Mouse (Mus musculus) midbrain, embryonic 16.5 days (tissue): ENCODE results near the gene Cilp. TPM values are rescaled to one million over a fixed set of nuclear protein-coding genes. Genes with fewer than 3 reads are reported as not detected.

Experiments used
- ATAC-seq: fragments of 200-750 bp; cut with Nextera tagmentation; 2 replicates; pipeline ENCODE4 v1.8.0; 2017; ENCODE audit warnings: moderate TSS enrichment
- H3K27ac ChIP-seq: fragments of 300-500 bp; sonication (generic); 2 replicates; pipeline ENCODE4 v1.5.1; 2014; ENCODE audit warnings: mild to moderate bottlenecking, low read length, mixed read lengths
- H3K27me3 ChIP-seq: fragments of 300-500 bp; sonication (generic); 2 replicates; pipeline ENCODE4 v1.6.1; 2014; ENCODE audit warnings: low read depth, low read length, mixed read lengths; ENCODE audit not compliant: control insufficient read depth, insufficient read depth
- H3K36me3 ChIP-seq: fragments of 300-500 bp; sonication (generic); 2 replicates; pipeline ENCODE4 v1.6.1; 2014; ENCODE audit warnings: mild to moderate bottlenecking, low read length, moderate library complexity, mixed read lengths; ENCODE audit not compliant: control insufficient read depth, insufficient read depth
- H3K4me1 ChIP-seq: fragments of 300-500 bp; sonication (generic); 2 replicates; pipeline ENCODE4 v1.6.1; 2014; ENCODE audit warnings: mild to moderate bottlenecking, low read length, mixed read lengths; ENCODE audit not compliant: control insufficient read depth, insufficient read depth
- H3K4me2 ChIP-seq: fragments of 300-500 bp; sonication (generic); 2 replicates; pipeline ENCODE4 v1.6.1; 2014; ENCODE audit warnings: mild to moderate bottlenecking, low read length, mixed read lengths
- H3K4me3 ChIP-seq: fragments of 300-500 bp; sonication (generic); 2 replicates; pipeline ENCODE4 v1.5.1; 2014; ENCODE audit warnings: low read depth, mild to moderate bottlenecking, low read length, moderate library complexity, mixed read lengths
- H3K9ac ChIP-seq: fragments of 300-500 bp; sonication (generic); 2 replicates; pipeline ENCODE4 v1.6.1; 2014; ENCODE audit warnings: low read depth, low read length, mixed read lengths
- H3K9me3 ChIP-seq: fragments of 300-500 bp; sonication (generic); replicated peaks from 2 replicates; pipeline ENCODE4 v1.6.1; 2014; ENCODE audit warnings: mild to moderate bottlenecking, low read length, mixed read lengths; ENCODE audit not compliant: control insufficient read depth, poor library complexity, severe bottlenecking
- WGBS: fragments of 180-500 bp; shearing (Covaris S2); extraction: QIAGEN DNeasy Blood & Tissue Kit; methylation state at CpG from one replicate; pipeline ENCODE4 v1.1.7; 2014; 5-methylcytosine and 5-hydroxymethylcytosine counted together
- polyA plus RNA-seq: library from polyadenylated mRNA; unstranded; fragments of >200 nt; fragmentation: Nextera tagmentation; extraction: Ambion mirVana; gene quantifications from 2 replicates; pipeline ENCODE4 v1.2.1, GENCODE M21; 2015

Gene Cilp
- polyA plus RNA-seq, 1 experiment from 2014 or later, result 0.29 TPM

DNA sequence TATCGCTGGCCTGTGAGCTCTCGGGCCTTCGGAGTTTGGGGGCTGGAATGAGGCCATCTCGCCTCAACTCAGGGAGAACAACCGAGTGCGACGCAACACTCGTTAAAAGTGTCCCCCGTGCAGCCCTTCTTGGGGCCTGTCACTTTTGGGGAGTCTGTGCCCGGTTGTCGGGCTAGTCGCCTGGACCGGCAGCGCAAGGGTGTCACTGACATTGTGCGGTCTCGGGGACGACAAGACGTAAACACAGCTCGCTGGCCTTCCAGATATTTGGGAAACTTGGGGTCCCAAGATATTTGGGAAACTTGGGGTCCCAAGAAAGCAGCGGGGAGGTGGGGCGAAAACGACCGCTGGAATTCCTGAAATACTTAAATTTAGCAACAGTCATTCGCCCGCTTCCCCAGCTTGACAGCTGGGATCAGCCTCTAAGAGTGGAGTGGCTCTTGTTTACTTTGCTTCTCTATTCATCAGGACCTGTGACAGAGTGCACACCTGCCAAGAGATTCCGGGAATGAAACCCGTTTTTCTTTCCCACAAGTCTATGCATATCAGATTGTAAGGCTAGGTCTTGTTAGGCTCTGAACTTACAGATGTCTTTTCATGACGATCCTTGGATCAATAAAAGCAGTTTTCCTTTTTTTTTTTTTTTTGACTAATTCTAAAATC, 29.9 kb downstream of the Cilp start:
- no peaks in the 10 kb centered on the region for H3K27me3 ChIP-seq
- peak overlapping the region; percentile 88 for H3K27ac ChIP-seq
- H3K4me2 ChIP-seq, result peak overlapping the region; percentile 97
- ATAC-seq, result peak; percentile 34; the same call in 1 of the 2 replicates
- no peaks in the 10 kb centered on the region for H3K9me3 ChIP-seq
- H3K4me3 ChIP-seq, result peak overlapping the region; percentile 98
- 3% methylated on average over 28 of the region's 28 CpGs for WGBS
- peaks cover 20% of the 10 kb centered on the region for H3K4me1 ChIP-seq
- H3K36me3 ChIP-seq, result 0 out of 2 replicates have a peak, but pooled peaks cover 3% of the 10 kb centered on the region
- peak overlapping the region; percentile 97 for H3K9ac ChIP-seq

DNA sequence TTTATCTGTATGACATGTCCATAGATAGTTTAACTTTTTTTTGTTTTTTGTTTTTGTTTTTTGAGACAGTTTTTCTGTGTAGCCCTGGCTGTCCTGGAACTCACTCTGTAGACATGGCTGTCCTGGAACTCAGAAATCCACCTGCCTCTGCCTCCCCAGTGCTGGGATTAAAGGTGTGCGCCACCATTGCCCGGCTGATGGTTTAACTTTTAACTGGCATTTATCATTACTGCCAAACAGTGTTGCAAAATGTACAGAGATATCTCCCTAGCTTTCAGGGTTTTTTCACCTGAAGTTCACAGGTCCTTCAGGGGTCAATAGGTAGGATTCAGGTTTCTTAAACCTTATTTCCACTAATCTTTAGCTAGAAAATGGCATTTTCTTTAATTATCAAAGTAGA, 32.1 kb downstream of the Cilp start:
- H3K4me2 ChIP-seq, result no peak overlapping the region
- H3K36me3 ChIP-seq, result peaks cover 5% of the 10 kb centered on the region
- H3K27ac ChIP-seq, result no peak overlapping the region
- 99% methylated on average over 2 of the region's 2 CpGs for WGBS
- H3K4me3 ChIP-seq, result no peak overlapping the region
- peaks cover 20% of the 10 kb centered on the region for H3K4me1 ChIP-seq
- H3K27me3 ChIP-seq, result no peaks in the 10 kb centered on the region
- no peak for ATAC-seq
- H3K9me3 ChIP-seq, result no peaks in the 10 kb centered on the region
- no peak overlapping the region for H3K9ac ChIP-seq

DNA sequence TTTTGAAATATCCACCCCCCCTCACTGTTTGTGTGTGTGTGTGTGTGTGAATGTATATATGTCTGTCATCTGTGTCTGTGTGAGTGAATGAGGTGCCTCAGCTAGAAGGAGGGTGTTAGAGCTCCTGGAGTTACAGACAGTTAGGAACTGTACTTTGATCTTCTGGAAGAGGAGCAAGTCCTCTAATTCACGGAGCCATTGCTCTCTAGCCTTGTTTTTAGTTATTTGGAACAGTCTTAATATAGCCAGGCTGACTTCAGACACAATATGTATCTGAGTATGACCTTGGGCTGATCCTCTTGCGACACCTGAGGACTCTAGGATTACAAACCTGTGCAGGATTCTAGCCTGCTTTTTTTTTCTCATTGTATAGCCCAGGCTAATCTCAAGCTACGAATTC, 33.8 kb downstream of the Cilp start:
- WGBS, result 81% methylated on average over 3 of the region's 3 CpGs
- no peaks in the 10 kb centered on the region for H3K27me3 ChIP-seq
- no peaks in the 10 kb centered on the region for H3K9me3 ChIP-seq
- H3K36me3 ChIP-seq, result peaks cover 17% of the 10 kb centered on the region
- H3K27ac ChIP-seq, result no peak overlapping the region
- no peak overlapping the region for H3K4me2 ChIP-seq
- no peak overlapping the region for H3K4me3 ChIP-seq
- H3K9ac ChIP-seq, result no peak overlapping the region
- no peak for ATAC-seq
- peaks cover 14% of the 10 kb centered on the region for H3K4me1 ChIP-seq

DNA sequence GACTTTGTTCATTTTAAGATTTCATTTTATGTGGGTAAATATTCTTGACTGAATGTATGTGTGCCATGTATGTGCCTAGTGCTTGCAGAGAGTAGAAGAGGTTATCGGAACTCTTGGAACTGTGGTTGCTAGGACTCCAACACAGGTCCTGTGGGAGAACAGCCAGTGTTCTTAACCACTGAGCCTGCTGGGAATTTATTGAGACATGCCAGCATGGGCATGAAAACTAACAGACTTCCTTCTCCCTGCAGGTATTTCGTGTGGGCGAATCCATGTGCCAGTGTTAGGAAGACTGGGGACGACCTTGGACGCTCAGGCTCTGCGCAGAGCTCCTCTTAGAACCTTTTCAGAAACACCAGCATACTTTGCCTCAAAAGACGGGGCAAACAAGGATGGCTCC, 34.7 kb downstream of the Cilp start:
- no peak overlapping the region for H3K9ac ChIP-seq
- no peak for ATAC-seq
- H3K9me3 ChIP-seq, result no peaks in the 10 kb centered on the region
- no peak overlapping the region for H3K4me3 ChIP-seq
- no peak overlapping the region for H3K27ac ChIP-seq
- H3K36me3 ChIP-seq, result peaks cover 17% of the 10 kb centered on the region
- WGBS, result 97% methylated on average over 7 of the region's 7 CpGs
- H3K27me3 ChIP-seq, result no peaks in the 10 kb centered on the region
- peaks cover 14% of the 10 kb centered on the region for H3K4me1 ChIP-seq
- no peak overlapping the region for H3K4me2 ChIP-seq

DNA sequence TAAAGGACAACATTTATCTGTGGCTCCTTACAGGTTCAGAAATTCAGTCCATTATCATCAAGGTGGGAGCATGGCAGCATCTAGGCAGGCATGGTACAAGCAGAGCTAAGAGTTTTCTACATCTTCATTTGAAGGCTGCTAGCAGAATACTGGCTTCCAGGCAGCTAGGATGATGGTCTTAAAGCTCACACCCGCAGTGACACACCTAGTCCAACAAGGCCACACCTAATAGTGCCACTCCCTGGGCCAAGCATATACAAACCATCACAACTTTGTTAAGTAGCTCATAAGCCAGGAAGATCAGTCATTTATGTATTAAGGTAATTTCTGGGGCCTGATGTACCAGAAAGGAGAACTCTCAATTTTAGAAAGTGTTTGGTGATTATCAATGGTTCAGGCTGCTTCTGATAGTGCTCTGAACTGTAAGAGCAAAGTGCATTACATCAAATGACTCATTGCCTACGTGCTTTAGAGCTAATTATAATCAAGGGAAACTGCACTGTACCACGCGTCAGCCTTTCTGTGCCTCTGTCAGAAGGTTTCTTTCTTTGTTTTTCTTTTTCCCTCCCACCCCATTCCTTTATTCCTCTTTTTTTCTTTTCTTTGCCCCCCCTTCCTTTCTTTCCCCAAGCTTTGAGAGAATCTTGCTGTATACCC, 37.5 kb downstream of the Cilp start:
- Histone ChIP-seq H3K27me3 (no peaks in the 10 kb centered on the region), H3K4me3 (no peak overlapping the region), H3K9me3 (no peaks in the 10 kb centered on the region), H3K4me1 (no peaks in the 10 kb centered on the region), H3K27ac (no peak overlapping the region), H3K4me2 (no peak overlapping the region), H3K9ac (no peak overlapping the region), H3K36me3 (peaks cover 15% of the 10 kb centered on the region)
- 95% methylated on average over 4 of the region's 4 CpGs for WGBS
- no peak for ATAC-seq

DNA sequence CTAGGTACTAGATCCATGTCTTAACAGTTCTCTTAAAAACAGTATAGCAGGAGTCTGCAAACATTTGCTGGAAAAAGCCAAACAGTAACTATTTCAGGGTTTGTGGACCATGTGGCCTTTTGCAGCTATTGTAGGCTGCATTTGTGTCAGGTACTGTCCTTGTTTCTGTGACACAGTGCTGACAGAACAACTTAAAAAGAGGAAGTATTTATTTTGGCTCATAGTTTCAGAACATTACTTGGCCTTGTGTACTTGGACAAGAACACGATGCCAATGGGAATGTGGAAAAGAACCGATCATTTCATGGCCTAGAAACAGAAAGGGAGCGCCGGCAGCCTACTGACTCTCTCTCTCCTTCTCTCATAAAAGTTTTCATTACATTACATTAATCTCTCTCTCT, 38.6 kb downstream of the Cilp start:
- ATAC-seq, result no peak
- Histone ChIP-seq H3K27ac (no peak overlapping the region), H3K9ac (no peak overlapping the region), H3K27me3 (no peaks in the 10 kb centered on the region), H3K4me1 (no peaks in the 10 kb centered on the region), H3K4me2 (no peak overlapping the region), H3K9me3 (no peaks in the 10 kb centered on the region), H3K36me3 (peaks cover 20% of the 10 kb centered on the region), H3K4me3 (no peak overlapping the region)
- WGBS, result 94% methylated on average over 4 of the region's 4 CpGs

DNA sequence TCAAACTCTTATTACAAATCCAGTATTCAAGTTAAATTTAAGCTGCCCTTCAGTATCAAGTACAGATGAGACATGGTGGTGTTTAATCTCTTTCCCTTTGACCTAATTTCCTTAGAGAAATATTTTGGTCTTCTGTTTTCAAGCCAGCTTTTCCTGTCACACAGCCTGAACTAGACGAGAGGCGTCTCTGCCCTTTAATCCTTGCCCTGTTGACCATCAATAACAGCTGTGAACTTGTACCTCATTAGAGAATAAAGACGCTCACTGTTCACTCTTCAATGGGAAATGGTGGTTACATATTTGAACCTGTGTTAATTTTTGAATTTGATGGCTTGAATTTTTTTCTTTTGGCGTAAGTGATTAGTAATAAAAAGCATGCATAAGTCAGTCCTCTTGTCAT, 39.3 kb downstream of the Cilp start:
- Histone ChIP-seq H3K9me3 (no peaks in the 10 kb centered on the region), H3K4me1 (no peaks in the 10 kb centered on the region), H3K4me3 (no peak overlapping the region), H3K4me2 (no peak overlapping the region), H3K9ac (no peak overlapping the region), H3K36me3 (peaks cover 24% of the 10 kb centered on the region), H3K27ac (no peak overlapping the region), H3K27me3 (no peaks in the 10 kb centered on the region)
- 85% methylated on average over 4 of the region's 4 CpGs for WGBS
- no peak for ATAC-seq

DNA sequence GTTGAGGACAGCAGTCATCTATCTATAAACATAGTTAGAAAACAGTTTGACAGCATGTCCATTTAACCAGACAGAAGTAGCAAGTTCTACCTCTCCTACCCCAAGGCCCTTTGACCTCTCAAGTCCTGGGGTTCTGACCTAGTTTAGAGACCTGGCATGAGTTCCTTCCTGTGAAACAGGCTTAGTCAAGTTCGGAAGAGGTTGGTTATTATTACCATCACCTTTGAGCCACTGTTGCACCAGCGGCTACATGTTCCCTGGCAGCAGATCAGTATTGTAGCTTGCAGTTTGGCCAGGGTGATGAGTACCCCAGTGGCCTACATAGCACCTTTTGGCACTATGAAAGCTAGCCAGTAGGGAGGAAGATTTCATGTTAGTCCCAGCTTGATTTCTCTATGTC, 41.7 kb downstream of the Cilp start:
- H3K4me1 ChIP-seq, result no peaks in the 10 kb centered on the region
- H3K9me3 ChIP-seq, result no peaks in the 10 kb centered on the region
- no peak overlapping the region for H3K4me2 ChIP-seq
- no peak overlapping the region for H3K9ac ChIP-seq
- H3K27ac ChIP-seq, result no peak overlapping the region
- 95% methylated on average over 2 of the region's 2 CpGs for WGBS
- no peak for ATAC-seq
- H3K27me3 ChIP-seq, result no peaks in the 10 kb centered on the region
- H3K36me3 ChIP-seq, result peaks cover 25% of the 10 kb centered on the region
- H3K4me3 ChIP-seq, result no peak overlapping the region

DNA sequence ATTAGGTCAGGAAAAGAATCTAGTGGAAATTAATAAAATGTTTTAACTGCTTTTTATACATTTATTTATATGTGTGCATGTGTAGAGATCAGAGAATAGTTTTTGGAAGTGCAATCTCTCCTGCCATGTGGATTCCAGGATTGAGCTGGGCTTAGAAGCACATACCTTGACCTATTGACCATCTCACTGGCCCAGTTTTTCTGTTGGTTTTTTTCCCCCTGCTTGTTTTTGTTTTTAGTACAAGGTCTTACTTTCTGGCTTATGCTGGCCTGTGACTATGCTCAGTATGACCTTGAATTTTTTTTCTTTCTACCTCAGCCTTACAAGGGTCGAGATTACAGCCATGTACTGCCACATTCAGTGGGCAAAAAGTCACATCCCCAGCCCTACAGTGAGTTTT, 43.0 kb downstream of the Cilp start:
- no peak for ATAC-seq
- 96% methylated on average over 1 of the region's 1 CpGs for WGBS

More for the DNA sequence above, 43.0 kb downstream of the Cilp start:
- Histone ChIP-seq H3K36me3 (peaks cover 28% of the 10 kb centered on the region), H3K27me3 (no peaks in the 10 kb centered on the region), H3K27ac (no peak overlapping the region), H3K4me2 (no peak overlapping the region), H3K9me3 (no peaks in the 10 kb centered on the region), H3K4me3 (no peak overlapping the region), H3K9ac (no peak overlapping the region), H3K4me1 (no peaks in the 10 kb centered on the region)
